16 mouse cellular contexts compared by ENCODE assay signal in genomic region chr7:58924975-58925374, GRCm38 (mm10).
"Had no signal": no experiment of that assay in that cellular context is flagged by ENCODE, and none has a peak within 500 bp of the region (broad histone marks: within the 10 kb centered on the region; RNA-seq: fewer than 3 reads in every experiment).

No protein-coding gene starts in this region.

- ATAC-seq: hindbrain, postnatal 0 days; intestine, embryonic 16.5 days; liver, postnatal 0 days had no signal

- DNase-seq: gastrocnemius, postnatal 14 days; gastrocnemius, postnatal 36 days; heart, adult 11 months; heart, adult 2 months; heart, postnatal 14 days; heart, postnatal 36 days; kidney, adult 11 months; kidney, adult 2 months; kidney, adult 9 months; kidney, postnatal 14 days; kidney, postnatal 36 days; liver; liver, embryonic 13.5 days; liver, postnatal 0 days had no signal
